Mouse (Mus musculus) NIH3T3 (cell line): ENCODE results near the gene Selenoh.

Source experiments
- DNase-seq: peaks from one replicate; pipeline ENCODE4 v3.0.0-alpha.2; 2012; ENCODE audit warnings: low read depth

The Selenoh gene

GRCm38 (mm10) chr2:84670569-84670933, at the start of gene Selenoh:
Gene Selenoh (minus strand): TSS chr2:84670770.
- DNase-seq: peak; percentile 93

GRCm38 (mm10) chr2:84717357-84717756, 46.8 kb upstream of the Selenoh start:
- DNase-seq: no peak

- DNase-seq: peak; percentile 31
Measured at GRCm38 (mm10) chr2:84716423-84717355, 46.1 kb upstream of the Selenoh start.

- peak; percentile 93 for DNase-seq
Measured at GRCm38 (mm10) chr2:84715562-84716361, 45.2 kb upstream of the Selenoh start.

GRCm38 (mm10) chr2:84714811-84715561, 44.4 kb upstream of the Selenoh start, which contains the start of gene Zdhhc5:
Gene Zdhhc5 (minus strand): TSS chr2:84715180.
- peak; percentile 100 for DNase-seq

- DNase-seq: no peak
Measured at GRCm38 (mm10) chr2:84714422-84714810, 43.8 kb upstream of the Selenoh start.

- DNase-seq: no peak
Measured at GRCm38 (mm10) chr2:84711898-84712297, 41.3 kb upstream of the Selenoh start.

- no peak for DNase-seq
Measured at GRCm38 (mm10) chr2:84707523-84707922, 37.0 kb upstream of the Selenoh start.

- DNase-seq: no peak
Measured at GRCm38 (mm10) chr2:84705295-84705694, 34.7 kb upstream of the Selenoh start.

- no peak for DNase-seq
Measured at GRCm38 (mm10) chr2:84704329-84704728, 33.8 kb upstream of the Selenoh start.

GRCm38 (mm10) chr2:84703497-84703896, 32.9 kb upstream of the Selenoh start:
- no peak for DNase-seq

GRCm38 (mm10) chr2:84695007-84695695, 24.6 kb upstream of the Selenoh start:
- no peak for DNase-seq

GRCm38 (mm10) chr2:84690050-84690449, 19.5 kb upstream of the Selenoh start:
- DNase-seq: no peak

- no peak for DNase-seq
Measured at GRCm38 (mm10) chr2:84688080-84688844, 17.7 kb upstream of the Selenoh start.

GRCm38 (mm10) chr2:84682605-84683183, 12.1 kb upstream of the Selenoh start:
- no peak for DNase-seq

- peak; percentile 9 for DNase-seq
Measured at GRCm38 (mm10) chr2:84679016-84679415, 8.4 kb upstream of the Selenoh start, which contains the start of gene Tmx2. Gene Tmx2 (minus strand): TSS chr2:84679140.

GRCm38 (mm10) chr2:84677968-84678880, 7.7 kb upstream of the Selenoh start, which contains the start of the genes Gm28635 and Med19:
Gene Gm28635 (minus strand): TSS chr2:84678041.
Gene Med19 (plus strand): TSS chr2:84678402.
- peak; percentile 98 for DNase-seq

GRCm38 (mm10) chr2:84677270-84677967, 6.8 kb upstream of the Selenoh start:
- DNase-seq: no peak
